Mouse (Mus musculus) right cerebral cortex, postnatal 36 days (tissue): ENCODE measurements at regions not wholly inside any gene's neighbourhood (a gene's known extent, or its start where the extent isn't known, plus 50 kb on each side); places are given as distances from the start of the nearest gene placed in this dataset.

Experiments
- DNase-seq, 2 experiments: peaks; one replicate each; pipeline ENCODE4 v3.0.0; 2022; ENCODE audit warnings: low spot score in 2 of 2, mixed read lengths in 1 of 2

DNA sequence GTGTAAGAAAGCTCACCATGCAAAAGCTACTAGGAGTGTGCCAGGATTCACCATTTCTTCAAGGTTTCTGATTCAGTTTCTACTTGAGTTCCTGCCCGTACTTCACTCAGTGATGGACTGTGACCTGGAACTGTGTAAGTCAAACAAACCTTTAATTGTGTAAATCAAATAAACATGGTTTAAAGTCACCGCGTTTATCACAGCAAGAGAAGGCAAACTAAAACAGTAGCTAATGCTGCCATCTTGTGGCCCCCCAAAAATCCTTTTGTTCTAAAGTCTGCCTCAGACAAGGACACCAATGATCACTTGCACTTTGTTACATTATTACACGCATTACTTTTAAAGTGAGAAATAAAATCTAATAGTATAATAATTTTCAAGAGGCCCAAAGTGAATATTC is 63.6 kb upstream of the Dcx start:
- DNase-seq, result peak; percentile 6 to 9
